Mouse (Mus musculus) layer of hippocampus, adult 18-20 months (tissue): ENCODE measurements around the gene Gm10197. TPM values are rescaled to one million over a fixed set of nuclear protein-coding genes. Genes with fewer than 3 reads are reported as not detected.
"Not testable (repeated sequence)": the region's sequence is repeated elsewhere in the genome, so short reads cannot be mapped to it uniquely, and the experiment has no call there.

ENCODE experiments used
- DNase-seq, 2 experiments: peaks; one replicate each; pipeline ENCODE4 v3.0.0; 2022; ENCODE audit warnings: low spot score in 2 of 2
- long read RNA-seq: library from polyadenylated mRNA; stranded (forward); transcript quantifications from one replicate; pipeline ENCODE4 v2.0.0, GENCODE M21; 2021
- total RNA-seq, 2 experiments: library from RNA; stranded (reverse); gene quantifications; 2 replicates each; pipeline ENCODE4 v1.2.3; 2021

Gene Gm10197
- total RNA-seq, result not detected
- long read RNA-seq, result 0 reads

DNA sequence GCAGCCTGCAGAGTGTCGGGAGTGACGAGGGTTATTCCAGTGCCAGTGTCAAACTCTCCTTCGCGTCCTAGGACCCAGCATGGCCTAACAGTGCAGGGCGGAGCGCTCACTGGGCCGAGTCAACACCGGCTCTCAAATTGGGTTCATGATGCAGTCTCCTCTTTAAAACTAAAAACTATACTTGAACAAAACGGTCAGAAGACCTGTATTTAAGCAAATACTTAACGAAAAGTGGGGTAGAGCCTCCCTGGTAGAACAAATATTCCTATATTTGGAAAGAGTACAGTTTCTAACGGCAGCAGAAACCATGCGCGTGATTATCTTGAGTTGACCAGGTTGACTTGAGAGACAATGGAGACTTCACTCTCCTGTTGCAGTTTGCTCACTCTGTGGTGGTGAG lies at the start of gene Gm10197:
Gene Gm10197, minus strand, starts transcription at position 101 of the 400 bp plus-strand sequence.
- no peak for DNase-seq

DNA sequence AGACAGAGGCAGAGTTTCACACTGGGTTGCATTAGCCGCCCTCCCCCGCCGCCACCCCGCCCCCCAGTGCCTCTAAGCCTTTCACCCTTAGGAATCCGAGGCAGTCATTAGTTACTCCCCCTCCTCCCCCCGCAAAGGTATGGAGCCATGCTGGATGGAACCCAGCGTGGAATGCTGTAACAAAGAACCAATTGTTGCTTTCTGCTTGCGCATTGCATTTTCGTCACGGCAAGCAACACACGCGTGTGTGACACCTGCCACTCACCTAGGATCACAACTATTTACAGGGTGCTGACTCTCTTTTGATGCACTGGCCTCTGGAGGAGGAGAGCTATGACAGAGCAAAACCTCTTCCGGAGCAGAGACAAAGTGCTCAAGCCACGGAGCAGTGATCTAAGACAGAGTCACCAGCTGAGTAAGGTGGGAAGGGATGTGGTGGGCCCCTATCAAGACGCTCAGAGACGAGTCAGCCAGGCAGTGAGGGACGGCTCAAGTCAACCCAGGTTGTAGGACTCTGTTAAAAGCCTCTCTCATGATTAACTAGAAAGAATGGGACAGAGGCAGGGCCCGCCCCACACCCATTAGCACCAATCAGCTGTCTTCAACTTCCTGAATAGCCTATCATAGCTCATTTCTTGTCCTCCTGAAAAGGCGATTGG lies 49.5 kb upstream of the Gm10197 start:
- DNase-seq, result peak in 1 of 2 experiments; percentile 72

DNA sequence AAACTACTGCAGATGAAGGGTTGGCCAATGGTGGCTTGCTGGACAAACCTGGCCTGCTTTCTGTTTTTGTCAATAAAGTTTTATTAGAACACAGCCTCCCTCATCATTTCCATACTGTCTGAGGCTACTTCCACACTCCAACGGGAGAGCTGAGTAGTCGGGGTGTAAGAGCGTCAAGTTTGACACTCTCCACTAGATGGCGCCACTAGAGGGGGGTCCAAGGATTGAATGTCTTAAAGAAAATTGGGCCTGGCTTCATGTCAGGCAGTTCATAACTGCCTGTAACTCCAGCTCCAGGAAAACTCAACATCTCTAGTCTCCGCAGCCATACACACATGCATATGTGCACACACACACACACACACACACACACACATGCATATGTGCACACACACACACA lies 48.3 kb upstream of the Gm10197 start:
- DNase-seq, result no peak

DNA sequence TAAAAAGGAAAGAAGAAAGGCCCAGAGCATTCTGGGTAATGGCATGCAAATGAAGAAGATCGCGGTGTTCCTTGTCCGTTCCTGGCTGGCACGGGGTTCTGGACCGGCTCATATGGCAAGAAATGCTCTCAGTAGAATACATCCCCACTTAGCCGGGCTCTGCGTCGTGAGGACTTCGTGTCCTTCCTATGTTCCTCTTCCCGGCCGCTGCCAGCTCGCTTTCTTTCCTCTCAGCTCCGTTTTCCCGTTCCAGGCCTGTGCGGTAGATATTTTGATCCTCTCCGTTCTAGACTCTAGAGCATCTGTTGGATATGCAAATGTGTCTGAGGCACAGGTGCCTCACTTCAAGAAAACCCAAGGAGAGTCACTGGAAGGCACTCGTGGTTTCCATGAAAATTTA lies 43.6 kb upstream of the Gm10197 start:
- peak in 1 of 2 experiments; percentile 75 for DNase-seq

DNA sequence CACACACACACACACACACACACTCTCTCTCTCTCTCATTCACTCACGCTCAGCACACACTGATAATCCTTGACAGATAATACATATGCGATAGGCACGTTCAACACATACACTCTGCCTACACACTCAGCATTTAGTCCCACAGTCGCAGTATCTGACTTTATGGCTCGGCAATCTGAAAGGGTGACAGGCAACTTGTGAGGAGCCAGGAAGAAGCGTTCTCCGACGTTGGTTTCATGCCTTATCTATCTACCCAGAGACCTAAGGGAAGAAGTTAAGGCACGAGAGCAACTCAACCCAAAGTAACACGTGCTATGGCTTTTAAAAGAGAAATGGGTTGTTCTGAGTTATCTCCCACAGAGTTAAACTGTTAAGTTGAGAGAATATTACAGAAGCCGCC lies 43.1 kb upstream of the Gm10197 start:
- no peak for DNase-seq

DNA sequence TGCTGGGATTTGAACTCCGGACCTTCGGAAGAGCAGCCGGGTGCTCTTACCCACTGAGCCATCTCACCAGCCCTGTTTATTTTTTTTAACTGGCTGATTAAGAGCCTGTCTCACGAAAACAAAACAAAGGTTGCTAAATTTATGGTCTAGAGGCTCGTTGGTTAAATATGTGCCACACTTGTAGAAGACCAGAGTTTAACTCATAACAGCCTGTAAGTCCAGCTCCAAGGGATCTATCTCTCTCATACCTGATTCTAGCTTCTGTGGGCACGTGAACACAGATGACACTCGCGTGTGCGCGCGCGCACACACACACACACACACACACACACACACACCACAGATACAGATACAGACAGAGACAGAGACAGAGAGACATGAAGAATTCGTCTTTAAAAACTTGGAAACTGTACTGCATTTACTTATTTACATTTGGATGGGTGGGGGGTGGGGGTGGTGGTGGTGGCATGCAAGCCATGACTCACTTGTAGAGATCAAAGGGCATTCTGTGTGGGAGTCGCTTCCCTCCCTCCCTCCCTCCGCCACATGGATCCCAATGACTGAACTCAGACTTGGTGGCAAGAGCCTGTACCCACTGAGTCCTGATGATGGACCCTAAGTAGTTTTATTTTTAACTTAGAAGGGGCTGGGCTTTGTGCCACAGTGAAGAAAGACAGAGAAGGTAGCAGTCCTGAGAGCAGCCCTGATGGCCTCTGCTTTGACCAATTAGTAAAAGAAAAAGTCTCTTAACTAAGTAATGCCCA lies 42.2 kb upstream of the Gm10197 start:
- DNase-seq, result no peak

DNA sequence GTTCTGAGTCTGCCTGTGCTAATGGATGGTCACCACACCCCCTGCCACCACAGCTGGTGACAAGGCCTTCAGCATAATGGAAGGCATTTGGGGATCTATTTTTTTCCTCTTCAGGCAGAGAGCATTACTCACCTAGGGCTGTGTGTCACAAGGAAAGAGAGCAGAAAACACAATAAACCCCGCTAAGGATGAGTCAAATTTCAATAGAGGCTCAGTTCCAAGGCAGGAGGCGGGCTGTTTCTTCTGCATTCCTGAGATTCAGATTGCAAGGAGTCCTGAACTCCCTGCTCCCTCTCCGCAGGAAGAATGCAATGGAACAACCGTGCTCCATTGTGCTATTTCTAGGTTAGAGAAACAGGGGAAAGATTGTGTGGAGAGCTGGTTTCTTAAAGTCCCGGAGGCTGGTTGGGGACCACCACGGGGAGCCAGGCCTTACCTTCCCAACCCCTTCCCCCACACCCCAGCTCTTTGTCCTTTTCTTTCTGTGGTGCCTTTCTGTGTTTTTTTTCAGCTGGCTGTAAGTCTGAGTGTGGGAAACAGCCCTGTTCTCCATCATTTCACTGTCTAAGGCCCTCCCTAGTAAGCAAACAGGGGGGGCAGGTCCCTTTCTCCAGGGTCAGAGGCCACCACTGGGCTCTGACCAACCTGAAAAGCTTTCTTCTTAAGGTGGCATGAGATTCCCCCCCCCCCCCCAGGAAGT lies 40.7 kb upstream of the Gm10197 start:
- DNase-seq, result peak in 1 of 2 experiments; percentile 62

DNA sequence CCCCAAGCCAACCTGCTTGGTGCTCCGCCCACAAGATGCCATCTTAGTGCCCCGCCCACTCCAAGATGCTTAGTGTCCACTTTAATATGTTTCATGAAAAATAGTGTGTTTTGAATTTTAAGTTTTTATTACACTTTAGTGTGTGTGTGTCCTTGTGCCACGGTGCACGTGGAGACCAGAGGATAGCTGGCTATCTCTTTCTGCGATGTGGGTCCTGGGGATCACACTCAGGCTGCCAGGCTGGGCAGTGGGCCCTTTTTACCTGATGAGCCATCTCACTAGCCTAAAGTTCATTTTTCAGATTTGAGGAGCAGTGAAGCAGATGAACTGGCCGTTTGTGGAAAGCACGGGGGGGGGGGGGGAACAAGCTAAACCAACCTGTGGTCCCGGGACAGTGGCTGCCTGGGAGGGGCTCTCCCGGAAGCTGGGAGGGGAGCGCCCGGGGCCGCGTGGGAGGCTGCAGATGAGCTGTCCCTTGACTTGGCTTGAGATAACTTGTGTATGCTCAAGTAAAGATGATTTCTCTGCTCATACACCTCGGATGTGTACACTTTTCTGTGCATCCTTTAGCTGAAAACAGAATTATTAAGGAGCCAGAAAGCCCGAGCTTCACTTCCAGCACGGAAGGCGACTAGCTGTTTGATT lies 38.2 kb upstream of the Gm10197 start:
- DNase-seq, result no peak

DNA sequence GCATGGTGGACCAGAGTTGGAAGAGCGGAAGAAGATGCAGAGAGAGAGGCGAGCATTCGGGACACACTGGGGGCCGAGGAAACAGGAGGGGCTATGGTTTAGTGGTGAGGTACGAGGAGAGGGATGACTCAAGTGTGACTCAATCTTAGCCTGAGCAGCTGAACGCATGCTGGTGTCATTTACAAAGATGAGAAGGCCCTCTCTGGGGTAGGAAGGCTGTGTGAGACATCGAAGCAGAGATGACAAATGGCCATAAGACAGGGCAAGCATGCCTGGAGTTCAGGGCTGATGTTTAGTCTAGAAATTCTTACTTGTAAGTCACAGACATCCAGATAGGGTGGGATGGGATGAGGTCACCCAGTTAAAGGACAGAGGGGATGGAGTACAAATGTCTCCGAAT lies 36.8 kb upstream of the Gm10197 start:
- DNase-seq, result no peak

DNA sequence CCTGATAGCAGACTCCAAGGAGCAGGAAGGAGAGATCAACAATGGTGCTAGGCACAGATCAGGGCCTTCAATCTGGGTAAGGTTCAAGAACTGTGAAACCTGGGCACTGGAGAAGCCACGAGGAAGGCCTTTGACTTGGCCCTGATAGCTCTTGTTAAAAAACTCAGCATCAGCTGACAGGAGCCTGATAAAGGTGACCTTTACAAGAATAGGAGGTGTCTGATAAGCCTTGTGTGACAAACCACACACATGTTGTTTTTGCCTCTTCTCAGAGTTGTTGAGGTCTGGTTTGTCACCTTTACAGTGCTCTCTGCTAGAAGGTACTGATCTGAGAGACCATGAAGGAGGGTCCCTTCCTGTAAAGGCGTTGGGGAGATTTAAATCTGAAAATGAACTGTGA lies 35.8 kb upstream of the Gm10197 start:
- DNase-seq, result no peak

DNA sequence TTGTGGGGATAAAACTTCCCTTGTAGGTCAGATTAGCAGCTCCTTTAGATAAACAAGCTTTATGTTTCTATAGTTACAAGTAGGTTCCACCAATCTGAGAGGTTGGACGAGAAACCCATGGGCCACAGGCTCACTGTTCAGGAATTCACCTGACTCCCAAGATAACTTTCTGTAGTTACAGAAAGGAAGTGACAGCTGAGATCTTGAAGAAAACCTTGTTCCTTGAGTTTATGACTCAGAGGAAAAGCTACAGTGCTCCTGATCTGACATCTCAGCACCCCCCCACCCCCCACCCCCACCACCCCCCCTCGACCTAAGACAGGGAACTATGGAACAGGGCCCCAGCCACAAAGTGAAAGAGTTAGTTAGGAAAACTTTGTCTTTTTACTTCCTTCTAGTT lies 34.2 kb upstream of the Gm10197 start:
- no peak for DNase-seq

DNA sequence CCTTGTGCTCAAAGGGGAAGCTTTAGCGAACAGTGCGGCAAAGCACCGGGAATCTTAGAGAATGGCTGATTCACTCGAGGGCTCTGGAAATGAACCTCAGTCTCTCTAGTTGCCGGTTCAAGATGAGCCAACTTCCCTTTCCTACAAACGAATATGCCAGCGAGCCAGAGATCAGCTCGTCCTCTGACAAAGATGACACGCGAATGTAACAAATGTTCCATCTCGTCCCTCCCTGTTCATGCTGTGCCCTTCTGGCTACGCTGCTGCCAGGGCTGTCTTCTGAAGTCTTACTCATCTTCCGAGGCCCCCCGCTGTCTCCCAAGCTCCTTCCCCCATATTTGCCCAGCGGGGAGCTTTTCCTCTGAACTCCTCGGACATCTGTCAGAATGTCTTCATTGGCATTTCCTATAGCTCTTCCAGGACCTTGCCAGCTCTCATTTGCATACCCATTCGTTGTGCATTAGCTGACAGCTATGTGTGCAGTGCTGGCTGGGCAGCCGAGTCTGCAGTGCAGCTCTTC lies 33.3 kb upstream of the Gm10197 start:
- no peak for DNase-seq

DNA sequence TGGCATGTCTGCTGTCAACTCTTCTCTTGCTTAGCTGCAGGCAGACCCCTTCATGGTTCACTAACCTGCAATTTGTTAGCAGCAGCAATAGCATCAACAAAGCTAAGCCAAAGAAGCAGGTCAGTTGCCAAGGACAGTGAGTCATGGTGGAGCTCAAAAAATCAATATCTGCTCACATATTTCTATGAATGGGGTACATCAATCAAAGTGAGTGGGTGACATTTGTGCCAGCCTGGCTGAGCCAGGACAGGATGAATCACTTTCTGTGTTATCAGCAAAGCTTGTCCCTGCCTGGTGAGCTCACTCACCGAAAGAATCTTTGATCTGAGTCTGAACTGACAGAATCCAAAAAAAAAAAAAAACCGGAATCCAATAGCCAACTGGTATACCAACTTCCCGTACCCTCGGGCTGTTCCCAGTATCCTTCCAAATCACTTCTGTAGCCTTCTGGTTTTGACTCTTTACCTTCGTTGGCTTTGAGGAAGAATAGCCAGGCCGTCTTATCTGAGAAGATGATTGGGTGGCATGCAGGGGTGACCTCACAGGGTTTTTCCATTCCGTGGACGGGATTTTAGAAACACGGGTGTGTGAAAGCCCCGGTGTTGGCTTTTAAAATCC lies 32.8 kb upstream of the Gm10197 start:
- DNase-seq, result peak in 1 of 2 experiments; percentile 63

DNA sequence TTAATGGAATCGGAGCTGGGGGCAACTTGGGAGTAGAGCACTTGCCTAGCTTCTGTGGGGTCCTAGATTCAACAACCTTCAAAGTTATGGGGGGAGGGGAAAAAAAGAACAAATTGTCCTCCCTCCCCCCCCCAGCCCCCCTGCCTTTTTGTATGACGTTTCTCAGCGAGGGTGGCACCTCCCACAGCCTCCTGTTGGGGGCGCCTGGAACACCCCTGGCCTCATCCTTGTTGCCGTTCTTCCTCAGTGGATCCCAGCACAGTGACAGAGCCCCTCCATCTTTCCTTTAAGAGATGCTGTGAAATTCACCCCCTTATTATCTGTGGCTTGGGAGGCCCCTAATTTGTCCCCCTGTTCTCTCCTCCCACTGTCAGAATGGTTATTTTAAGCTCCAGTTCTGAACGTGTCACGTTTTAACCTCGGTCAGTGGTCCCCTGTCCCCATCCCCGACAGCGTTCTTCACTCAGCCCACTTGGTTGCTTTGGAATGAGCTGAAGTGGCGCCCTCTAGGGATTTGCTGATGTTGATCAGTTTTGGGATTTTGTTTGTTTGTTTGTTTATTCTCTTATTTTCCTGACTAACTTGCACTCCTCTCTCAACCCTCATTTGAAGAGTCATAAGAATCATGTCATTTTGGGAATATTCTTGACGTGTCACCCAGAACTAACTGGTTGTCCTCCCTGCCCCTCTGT lies 31.3 kb upstream of the Gm10197 start:
- DNase-seq, result no peak

DNA sequence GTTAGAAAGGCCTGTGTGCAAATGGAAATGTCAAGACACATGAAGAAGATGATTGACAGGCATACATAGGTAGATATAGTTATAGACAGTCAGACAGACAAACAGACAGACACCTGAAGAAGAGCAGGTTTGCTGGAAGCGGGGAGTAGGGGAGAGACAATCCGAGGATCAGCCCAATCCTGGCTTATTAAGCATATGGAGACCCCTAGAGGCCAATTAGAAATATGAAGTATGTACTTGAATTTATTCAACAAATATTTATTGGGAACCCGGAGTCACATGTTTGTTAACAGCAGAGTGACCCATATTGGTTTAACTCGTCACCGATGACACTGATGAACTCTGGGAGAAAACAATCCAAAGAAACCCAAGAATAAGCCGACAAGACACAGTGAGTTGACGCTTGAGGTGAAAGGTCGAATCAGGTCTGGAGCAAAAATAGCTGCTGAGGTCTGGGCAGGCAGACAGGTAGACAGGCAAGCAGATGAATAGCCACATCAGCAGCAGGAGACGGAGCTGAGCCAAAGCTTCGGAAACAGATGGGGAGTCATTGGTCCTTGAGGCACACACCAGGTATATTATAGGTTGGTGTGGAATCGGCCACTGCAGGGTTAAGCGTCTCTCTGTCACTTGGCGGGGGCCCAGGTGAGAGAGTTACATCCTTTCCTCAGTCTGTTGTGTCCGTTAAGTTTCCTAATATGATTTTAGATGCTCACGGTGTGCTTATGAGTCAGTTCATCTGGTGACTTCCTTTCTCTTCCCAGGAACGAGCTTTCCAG lies 29.0 kb upstream of the Gm10197 start:
- no peak for DNase-seq

DNA sequence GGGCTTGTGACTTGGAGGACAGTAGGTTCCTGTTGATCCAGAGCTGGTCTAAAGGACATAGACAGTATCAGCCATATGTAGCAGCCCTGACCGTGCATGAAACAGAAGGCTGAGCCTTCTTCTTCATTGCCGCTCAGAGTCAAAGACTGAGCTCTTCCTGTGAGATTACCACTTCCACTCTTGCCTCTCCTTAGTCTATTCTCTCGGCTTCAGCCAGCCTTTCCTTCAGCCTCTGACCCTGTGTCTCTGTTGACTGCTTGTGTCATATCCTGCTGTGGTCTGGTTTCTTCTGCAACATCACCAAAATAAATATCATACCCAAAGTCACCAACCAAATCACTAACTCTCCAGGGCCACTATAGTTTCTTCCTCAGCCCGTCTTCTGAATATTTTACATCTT lies 27.6 kb upstream of the Gm10197 start:
- no peak for DNase-seq

DNA sequence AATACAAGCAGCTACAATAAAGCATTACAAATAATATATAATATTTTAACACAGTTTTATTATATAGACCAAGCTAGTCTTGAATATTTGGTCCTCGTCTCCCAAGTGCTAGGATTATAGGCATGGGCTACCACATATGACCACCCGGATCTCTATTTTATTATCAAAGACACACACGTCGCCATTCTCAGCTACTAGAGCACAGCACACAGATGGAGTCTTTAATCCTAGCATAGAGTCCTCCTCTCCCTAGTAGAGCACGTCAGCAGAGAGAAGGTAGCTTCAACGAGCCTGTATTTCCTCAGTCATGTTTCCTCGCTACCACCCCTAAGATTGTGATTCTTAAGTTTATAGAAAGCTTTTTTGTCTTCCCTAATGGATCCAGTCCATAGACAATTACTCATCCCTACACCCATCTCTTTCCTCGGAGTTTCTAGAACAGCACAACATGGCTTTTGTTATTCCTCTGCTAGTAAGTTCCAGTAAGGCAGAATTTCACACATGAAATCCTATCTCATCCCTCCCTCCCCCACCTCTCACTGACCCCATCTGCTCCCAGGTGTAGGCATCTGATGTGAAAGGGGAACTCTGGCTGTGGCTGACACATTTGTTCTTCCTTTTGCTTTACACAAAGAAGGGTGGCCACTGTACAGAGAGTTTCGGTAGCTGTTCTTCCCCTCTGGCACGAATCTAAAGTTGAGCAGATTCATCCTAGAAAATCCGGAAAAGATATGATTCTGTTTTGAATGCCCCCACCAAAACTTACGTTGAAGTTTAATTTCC lies 26.1 kb upstream of the Gm10197 start:
- no peak for DNase-seq

DNA sequence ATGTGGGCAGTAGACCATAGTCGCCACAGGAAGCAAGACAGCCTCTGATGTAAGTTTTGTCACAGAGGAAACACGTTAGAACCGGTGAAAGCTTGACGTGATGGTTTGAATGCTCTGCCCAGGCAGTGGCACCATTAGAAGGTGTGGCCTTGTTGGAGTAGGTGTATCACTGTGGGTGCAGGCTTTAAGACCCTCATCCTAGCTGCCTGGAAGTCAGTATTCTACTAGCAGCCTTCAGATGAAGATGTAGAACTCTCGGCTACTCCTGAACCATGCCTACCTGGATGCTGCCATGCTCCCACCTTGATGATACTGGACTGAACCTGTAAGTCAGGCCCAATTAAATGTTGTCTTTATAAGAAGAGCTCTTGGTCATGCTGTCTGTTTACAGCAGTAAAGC lies 24.2 kb upstream of the Gm10197 start:
- not testable (repeated sequence) for DNase-seq

DNA sequence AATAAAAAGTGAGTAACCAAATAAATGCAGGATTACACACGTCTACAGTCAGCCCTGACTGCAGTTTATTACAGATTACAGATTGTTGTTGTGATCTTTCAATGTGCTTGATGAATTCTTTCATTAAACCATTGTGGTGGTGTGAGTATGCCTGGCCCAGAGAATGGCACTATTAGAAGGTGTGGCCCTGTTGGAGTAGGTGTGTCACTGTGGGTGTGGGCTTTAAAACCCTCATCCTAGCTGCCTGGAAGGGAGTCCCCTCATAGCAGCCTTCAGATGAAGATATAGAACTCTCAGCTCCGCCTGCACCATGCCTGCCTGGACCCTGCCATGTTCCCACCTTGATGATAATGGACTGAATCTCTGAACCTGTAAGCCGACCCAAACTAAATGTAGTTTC lies 23.4 kb upstream of the Gm10197 start:
- not testable (repeated sequence) for DNase-seq
